Mouse (Mus musculus) hindbrain, embryonic 13.5 days (tissue): ENCODE measurements around the gene Eef1a1. TPM values are rescaled to one million over a fixed set of nuclear protein-coding genes. Genes with fewer than 3 reads are reported as not detected.
"Not testable (repeated sequence)": the region's sequence is repeated elsewhere in the genome, so short reads cannot be mapped to it uniquely, and the experiment has no call there.

Source experiments
- ATAC-seq: fragments of 200-750 bp; cut with Nextera tagmentation; 2 replicates; pipeline ENCODE4 v1.8.0; 2017; ENCODE audit warnings: moderate TSS enrichment; ENCODE audit not compliant: low FRiP score
- H3K27ac ChIP-seq: fragments of 300-500 bp; sonication (generic); 2 replicates; pipeline ENCODE4 v1.5.1; 2015; ENCODE audit warnings: inconsistent platforms, mild to moderate bottlenecking, moderate library complexity
- H3K27me3 ChIP-seq: fragments of 300-500 bp; sonication (generic); 2 replicates; pipeline ENCODE4 v1.6.1; 2015; ENCODE audit warnings: mild to moderate bottlenecking, inconsistent platforms
- H3K36me3 ChIP-seq: fragments of 300-500 bp; sonication (generic); 2 replicates; pipeline ENCODE4 v1.6.1; 2015; ENCODE audit warnings: mild to moderate bottlenecking, inconsistent platforms
- H3K4me1 ChIP-seq: fragments of 300-500 bp; sonication (generic); replicated peaks from 2 replicates; pipeline ENCODE4 v1.6.1; 2015; ENCODE audit warnings: inconsistent platforms
- H3K4me2 ChIP-seq: fragments of 300-500 bp; sonication (generic); 2 replicates; pipeline ENCODE4 v1.6.1; 2015; ENCODE audit warnings: inconsistent platforms, mild to moderate bottlenecking, moderate library complexity
- H3K4me3 ChIP-seq: fragments of 300-500 bp; sonication (generic); 2 replicates; pipeline ENCODE4 v1.5.1; 2015; ENCODE audit warnings: mild to moderate bottlenecking, inconsistent platforms
- H3K9ac ChIP-seq: fragments of 300-500 bp; sonication (generic); 2 replicates; pipeline ENCODE4 v1.6.1; 2015; ENCODE audit warnings: mild to moderate bottlenecking, inconsistent platforms
- H3K9me3 ChIP-seq: fragments of 300-500 bp; sonication (generic); 2 replicates; pipeline ENCODE4 v1.6.1; 2016; ENCODE audit warnings: inconsistent platforms
- WGBS: fragments of 180-500 bp; shearing (Covaris S2); methylation state at CpG from one replicate; pipeline ENCODE4 v1.1.7; 2015; 5-methylcytosine and 5-hydroxymethylcytosine counted together
- polyA plus RNA-seq: library from polyadenylated mRNA; unstranded; fragments of >200 nt; fragmentation: Nextera tagmentation; extraction: Ambion mirVana; gene quantifications from 2 replicates; pipeline ENCODE4 v1.2.1, GENCODE M21; 2015

Gene Eef1a1
- polyA plus RNA-seq, 1 experiment from 2014 or later: 3,538 TPM

GRCm38 (mm10) chr9:78481423-78482331, 7.3 kb downstream of the Eef1a1 start:
- no peaks in the 10 kb centered on the region for H3K9me3 ChIP-seq
- H3K27me3 ChIP-seq: no peaks in the 10 kb centered on the region
- H3K9ac ChIP-seq: peak overlapping the region; percentile 100
- WGBS: under 1% methylated on average over 65 of the region's 77 CpGs
- peak overlapping the region; percentile 98 for H3K4me3 ChIP-seq
- H3K4me1 ChIP-seq: peaks cover 37% of the 10 kb centered on the region
- ATAC-seq: peak; percentile 99
- peaks cover 32% of the 10 kb centered on the region for H3K36me3 ChIP-seq
- H3K27ac ChIP-seq: peak overlapping the region; percentile 100
- H3K4me2 ChIP-seq: peak overlapping the region; percentile 78

- peak overlapping the region; percentile 96 for H3K27ac ChIP-seq
- peaks cover 40% of the 10 kb centered on the region for H3K4me1 ChIP-seq
- no peaks in the 10 kb centered on the region for H3K27me3 ChIP-seq
- H3K9ac ChIP-seq: peak overlapping the region; percentile 100
- H3K4me2 ChIP-seq: peak overlapping the region; percentile 78
- no peaks in the 10 kb centered on the region for H3K9me3 ChIP-seq
- ATAC-seq: peak; percentile 29
- WGBS: under 1% methylated on average over 46 of the region's 46 CpGs
- H3K4me3 ChIP-seq: peak overlapping the region; percentile 98
- H3K36me3 ChIP-seq: peaks cover 41% of the 10 kb centered on the region
Observed at GRCm38 (mm10) chr9:78480706-78481358, 8.1 kb downstream of the Eef1a1 start.

GRCm38 (mm10) chr9:78480227-78480626, 8.7 kb downstream of the Eef1a1 start:
- not testable (repeated sequence) for ATAC-seq, H3K27me3 ChIP-seq, H3K9me3 ChIP-seq
- Histone ChIP-seq H3K27ac (peak overlapping the region; percentile 96; the same call in 1 of the 2 replicates), H3K36me3 (peaks cover 44% of the 10 kb centered on the region), H3K4me2 (peak overlapping the region; percentile 78), H3K4me3 (peak overlapping the region; percentile 98), H3K4me1 (peaks cover 40% of the 10 kb centered on the region), H3K9ac (peak overlapping the region; percentile 100)
- WGBS: under 1% methylated on average over 13 of the region's 13 CpGs

- Histone ChIP-seq H3K36me3 (peaks cover 49% of the 10 kb centered on the region), H3K4me1 (peaks cover 40% of the 10 kb centered on the region), H3K9ac (peak overlapping the region; percentile 100), H3K4me3 (peak overlapping the region; percentile 98), H3K4me2 (peak overlapping the region; percentile 78)
- 28% methylated on average over 8 of the region's 8 CpGs for WGBS
- not testable (repeated sequence) for ATAC-seq, H3K27me3 ChIP-seq, H3K9me3 ChIP-seq, H3K27ac ChIP-seq
Observed at GRCm38 (mm10) chr9:78479308-78479707, 9.6 kb downstream of the Eef1a1 start.

- not testable (repeated sequence) for H3K27ac ChIP-seq, ATAC-seq, H3K9me3 ChIP-seq, H3K27me3 ChIP-seq
- Histone ChIP-seq H3K9ac (peak overlapping the region; percentile 51; the same call in 1 of the 2 replicates), H3K4me2 (peak overlapping the region; percentile 23), H3K36me3 (peaks cover 61% of the 10 kb centered on the region), H3K4me1 (peaks cover 40% of the 10 kb centered on the region), H3K4me3 (peak overlapping the region; percentile 12; the same call in 1 of the 2 replicates)
- 61% methylated on average over 1 of the region's 1 CpGs for WGBS
Observed at GRCm38 (mm10) chr9:78478009-78478605, 10.8 kb downstream of the Eef1a1 start.

- no peaks in the 10 kb centered on the region for H3K27me3 ChIP-seq
- no peaks in the 10 kb centered on the region for H3K9me3 ChIP-seq
- no peak overlapping the region for H3K9ac ChIP-seq
- no peak overlapping the region for H3K4me3 ChIP-seq
- H3K36me3 ChIP-seq: peaks cover 69% of the 10 kb centered on the region
- H3K4me1 ChIP-seq: peaks cover 31% of the 10 kb centered on the region
- no peak for ATAC-seq
- H3K4me2 ChIP-seq: peak overlapping the region; percentile 23
- 4% methylated on average over 5 of the region's 5 CpGs for WGBS
- H3K27ac ChIP-seq: no peak overlapping the region
Observed at GRCm38 (mm10) chr9:78477021-78477551, 11.9 kb downstream of the Eef1a1 start.

- peaks cover 31% of the 10 kb centered on the region for H3K4me1 ChIP-seq
- H3K36me3 ChIP-seq: peaks cover 71% of the 10 kb centered on the region
- H3K4me3 ChIP-seq: no peak overlapping the region
- no peak overlapping the region for H3K9ac ChIP-seq
- no peak overlapping the region for H3K27ac ChIP-seq
- H3K4me2 ChIP-seq: peak overlapping the region; percentile 23; the same call in 1 of the 2 replicates
- no peaks in the 10 kb centered on the region for H3K9me3 ChIP-seq
- H3K27me3 ChIP-seq: no peaks in the 10 kb centered on the region
- no peak for ATAC-seq
- 6% methylated on average over 1 of the region's 1 CpGs for WGBS
Observed at GRCm38 (mm10) chr9:78476531-78477020, 12.4 kb downstream of the Eef1a1 start.

GRCm38 (mm10) chr9:78475873-78476272, 13.1 kb downstream of the Eef1a1 start:
- no peak overlapping the region for H3K27ac ChIP-seq
- H3K9me3 ChIP-seq: no peaks in the 10 kb centered on the region
- ATAC-seq: no peak
- no peak overlapping the region for H3K4me3 ChIP-seq
- no peaks in the 10 kb centered on the region for H3K27me3 ChIP-seq
- no peak overlapping the region for H3K4me2 ChIP-seq
- no peak overlapping the region for H3K9ac ChIP-seq
- H3K4me1 ChIP-seq: peaks cover 31% of the 10 kb centered on the region
- 87% methylated on average over 4 of the region's 4 CpGs for WGBS
- peaks cover 74% of the 10 kb centered on the region for H3K36me3 ChIP-seq

- 97% methylated on average over 2 of the region's 2 CpGs for WGBS
- H3K4me1 ChIP-seq: peaks cover 31% of the 10 kb centered on the region
- H3K36me3 ChIP-seq: peaks cover 79% of the 10 kb centered on the region
- no peaks in the 10 kb centered on the region for H3K27me3 ChIP-seq
- no peak overlapping the region for H3K4me2 ChIP-seq
- no peaks in the 10 kb centered on the region for H3K9me3 ChIP-seq
- no peak overlapping the region for H3K9ac ChIP-seq
- no peak overlapping the region for H3K4me3 ChIP-seq
- H3K27ac ChIP-seq: no peak overlapping the region
- no peak for ATAC-seq
Observed at GRCm38 (mm10) chr9:78475383-78475780, 13.6 kb downstream of the Eef1a1 start.

- H3K4me3 ChIP-seq: no peak overlapping the region
- no peak overlapping the region for H3K9ac ChIP-seq
- WGBS: 85% methylated on average over 5 of the region's 5 CpGs
- peaks cover 27% of the 10 kb centered on the region for H3K4me1 ChIP-seq
- H3K27ac ChIP-seq: no peak overlapping the region
- H3K36me3 ChIP-seq: peaks cover 79% of the 10 kb centered on the region
- no peak overlapping the region for H3K4me2 ChIP-seq
- no peaks in the 10 kb centered on the region for H3K9me3 ChIP-seq
- no peaks in the 10 kb centered on the region for H3K27me3 ChIP-seq
- ATAC-seq: no peak
Observed at GRCm38 (mm10) chr9:78474771-78475382, 14.1 kb downstream of the Eef1a1 start.

GRCm38 (mm10) chr9:78474270-78474669, 14.7 kb downstream of the Eef1a1 start:
- Histone ChIP-seq H3K4me1 (peaks cover 22% of the 10 kb centered on the region), H3K4me3 (no peak overlapping the region), H3K9me3 (no peaks in the 10 kb centered on the region), H3K27me3 (no peaks in the 10 kb centered on the region), H3K9ac (no peak overlapping the region), H3K36me3 (peaks cover 81% of the 10 kb centered on the region), H3K4me2 (no peak overlapping the region), H3K27ac (no peak overlapping the region)
- ATAC-seq: no peak
- WGBS: 86% methylated on average over 2 of the region's 2 CpGs
